Mouse (Mus musculus) limb, embryonic 11.5 days (tissue): ENCODE results near the gene Bbc3. TPM values are rescaled to one million over a fixed set of nuclear protein-coding genes. Genes with fewer than 3 reads are reported as not detected.
A peak's percentile ranks its signal among the peaks of the same experiment; 100 is the strongest.

Experiments used
- ATAC-seq: fragments of 200-750 bp; cut with Nextera tagmentation; 2 replicates; pipeline ENCODE4 v1.8.0; 2017; ENCODE audit warnings: low read depth; ENCODE audit not compliant: insufficient number of reproducible peaks, low FRiP score, low TSS enrichment
- DNase-seq: peaks from one replicate; pipeline ENCODE4 v3.0.0-alpha.2; 2015; ENCODE audit warnings: low spot score
- H3K27ac ChIP-seq: fragments of 300-500 bp; sonication (generic); replicated peaks from 2 replicates; pipeline ENCODE4 v1.5.1; 2014; ENCODE audit warnings: low read depth, mild to moderate bottlenecking, low read length
- H3K27me3 ChIP-seq: fragments of 300-500 bp; sonication (generic); 2 replicates; pipeline ENCODE4 v1.6.1; 2014; ENCODE audit warnings: mild to moderate bottlenecking, low read length, mixed read lengths; ENCODE audit not compliant: control insufficient read depth, insufficient read depth
- H3K36me3 ChIP-seq: fragments of 300-500 bp; sonication (generic); 2 replicates; pipeline ENCODE4 v1.6.1; 2014; ENCODE audit warnings: mild to moderate bottlenecking, low read length, moderate library complexity, mixed read lengths; ENCODE audit not compliant: control insufficient read depth, insufficient read depth
- H3K4me1 ChIP-seq: fragments of 300-500 bp; sonication (generic); 2 replicates; pipeline ENCODE4 v1.6.1; 2014; ENCODE audit warnings: low read length, mixed read lengths; ENCODE audit not compliant: control insufficient read depth, insufficient read depth
- H3K4me2 ChIP-seq: fragments of 300-500 bp; sonication (generic); 2 replicates; pipeline ENCODE4 v1.6.1; 2014; ENCODE audit warnings: low read depth, mild to moderate bottlenecking, moderate library complexity; ENCODE audit not compliant: severe bottlenecking
- H3K4me3 ChIP-seq: fragments of 300-500 bp; sonication (generic); 2 replicates; pipeline ENCODE4 v1.5.1; 2014; ENCODE audit warnings: low read depth, low read length
- H3K9ac ChIP-seq: fragments of 300-500 bp; sonication (generic); 2 replicates; pipeline ENCODE4 v1.6.1; 2014; ENCODE audit warnings: mild to moderate bottlenecking, low read length
- H3K9me3 ChIP-seq: fragments of 300-500 bp; sonication (generic); 2 replicates; pipeline ENCODE4 v1.6.1; 2016; ENCODE audit warnings: low read length; ENCODE audit not compliant: control insufficient read depth
- WGBS: fragments of 180-500 bp; shearing (Covaris S2); extraction: QIAGEN DNeasy Blood & Tissue Kit; methylation state at CpG from one replicate; pipeline ENCODE4 v1.1.7; 2014; 5-methylcytosine and 5-hydroxymethylcytosine counted together
- polyA plus RNA-seq: library from polyadenylated mRNA; unstranded; fragments of >200 nt; fragmentation: Nextera tagmentation; extraction: Ambion mirVana; gene quantifications from 2 replicates; pipeline ENCODE4 v1.2.1, GENCODE M21; 2014

Bbc3 gene
- polyA plus RNA-seq, 1 experiment from 2014 or later: 6.8 TPM

DNA sequence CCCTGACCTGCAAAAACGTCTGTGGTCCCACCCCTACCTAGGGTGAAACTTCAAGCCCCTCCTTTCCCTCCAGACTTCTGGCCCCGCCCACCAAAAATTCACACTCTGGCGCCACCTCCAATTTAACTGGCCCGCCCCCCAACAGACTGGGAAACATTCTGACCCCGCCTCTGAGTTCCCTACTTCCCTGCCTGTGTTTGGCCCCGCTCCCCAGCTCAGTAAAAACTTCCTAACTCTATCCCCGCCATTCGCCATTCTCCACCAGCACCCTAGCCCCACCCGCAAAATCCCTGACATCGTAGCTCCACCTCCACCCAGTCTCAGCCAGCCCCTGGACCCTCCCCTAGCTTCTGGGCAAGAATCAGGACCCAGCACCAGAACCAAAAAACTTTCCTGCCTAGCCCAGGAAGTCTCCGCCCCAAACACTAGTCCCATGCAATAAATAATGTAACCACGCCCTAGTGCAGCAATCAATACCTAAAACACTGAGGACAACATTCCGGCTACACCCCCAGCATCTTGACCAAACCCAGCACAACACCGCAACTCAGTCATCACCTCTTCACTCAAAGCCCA, 22.7 kb upstream of the Bbc3 start:
- H3K27me3 ChIP-seq: no peaks in the 10 kb centered on the region
- peaks cover 10% of the 10 kb centered on the region; the same call in 1 of the 2 replicates for H3K36me3 ChIP-seq
- H3K9me3 ChIP-seq: no peaks in the 10 kb centered on the region
- DNase-seq (peak; percentile 66), ATAC-seq (peak; percentile 70)
- H3K4me1 ChIP-seq: 0 out of 2 replicates have a peak, but pooled peaks cover 5% of the 10 kb centered on the region
- 0 out of 2 replicates have a peak overlapping the region, but pooled peaks have one; percentile 14 for H3K27ac ChIP-seq
- H3K4me2 ChIP-seq: peak overlapping the region; percentile 53
- WGBS: 1% methylated on average over 14 of the region's 14 CpGs
- no peak overlapping the region for H3K9ac ChIP-seq
- peak overlapping the region; percentile 73 for H3K4me3 ChIP-seq

GRCm38 (mm10) chr7:16286026-16286961, 21.9 kb upstream of the Bbc3 start, which contains the start of gene Ccdc9:
Ccdc9 (minus strand) TSS chr7:16286795.
- Histone ChIP-seq H3K4me3 (peak within 1 kb of the TSS; percentile 73), H3K9me3 (no peaks in the 10 kb centered on the region), H3K9ac (peak within 1 kb of the TSS; percentile 74), H3K4me2 (peak within 1 kb of the TSS; percentile 53), H3K27ac (peak within 1 kb of the TSS; percentile 90), H3K27me3 (no peaks in the 10 kb centered on the region), H3K36me3 (peaks cover 6% of the 10 kb centered on the region; the same call in 1 of the 2 replicates), H3K4me1 (0 out of 2 replicates have a peak, but pooled peaks cover 5% of the 10 kb centered on the region)
- DNase-seq: peak; percentile 100
- ATAC-seq: peak; percentile 93
- WGBS: under 1% methylated on average over 70 of the region's 70 CpGs

GRCm38 (mm10) chr7:16287016-16287415, 21.2 kb upstream of the Bbc3 start:
- ATAC-seq: no peak
- H3K4me1 ChIP-seq: 0 out of 2 replicates have a peak, but pooled peaks cover 5% of the 10 kb centered on the region
- WGBS: 80% methylated on average over 2 of the region's 2 CpGs
- peak overlapping the region; percentile 53 for H3K4me2 ChIP-seq
- H3K36me3 ChIP-seq: peaks cover 6% of the 10 kb centered on the region; the same call in 1 of the 2 replicates
- peak overlapping the region; percentile 90; the same call in 1 of the 2 replicates for H3K27ac ChIP-seq
- H3K9me3 ChIP-seq: no peaks in the 10 kb centered on the region
- no peak for DNase-seq
- H3K27me3 ChIP-seq: no peaks in the 10 kb centered on the region
- H3K4me3 ChIP-seq: peak overlapping the region; percentile 73
- peak overlapping the region; percentile 74; the same call in 1 of the 2 replicates for H3K9ac ChIP-seq

GRCm38 (mm10) chr7:16287791-16288190, 20.4 kb upstream of the Bbc3 start:
- Histone ChIP-seq H3K27ac (no peak overlapping the region), H3K4me3 (no peak overlapping the region), H3K4me2 (no peak overlapping the region), H3K27me3 (no peaks in the 10 kb centered on the region), H3K4me1 (0 out of 2 replicates have a peak, but pooled peaks cover 5% of the 10 kb centered on the region), H3K9me3 (no peaks in the 10 kb centered on the region), H3K9ac (no peak overlapping the region), H3K36me3 (peaks cover 2% of the 10 kb centered on the region; the same call in 1 of the 2 replicates)
- no peak for DNase-seq
- no peak for ATAC-seq
- 84% methylated on average over 1 of the region's 1 CpGs for WGBS

GRCm38 (mm10) chr7:16294346-16294745, 13.8 kb upstream of the Bbc3 start:
- Histone ChIP-seq H3K4me1 (peaks cover 20% of the 10 kb centered on the region), H3K9ac (no peak overlapping the region), H3K9me3 (no peaks in the 10 kb centered on the region), H3K27me3 (no peaks in the 10 kb centered on the region), H3K4me2 (peak overlapping the region; percentile 92; the same call in 1 of the 2 replicates), H3K27ac (no peak overlapping the region), H3K4me3 (peak overlapping the region; percentile 40; the same call in 1 of the 2 replicates), H3K36me3 (no peaks in the 10 kb centered on the region)
- DNase-seq (peak; percentile 51), ATAC-seq (no peak)
- WGBS: 31% methylated on average over 4 of the region's 4 CpGs

DNA sequence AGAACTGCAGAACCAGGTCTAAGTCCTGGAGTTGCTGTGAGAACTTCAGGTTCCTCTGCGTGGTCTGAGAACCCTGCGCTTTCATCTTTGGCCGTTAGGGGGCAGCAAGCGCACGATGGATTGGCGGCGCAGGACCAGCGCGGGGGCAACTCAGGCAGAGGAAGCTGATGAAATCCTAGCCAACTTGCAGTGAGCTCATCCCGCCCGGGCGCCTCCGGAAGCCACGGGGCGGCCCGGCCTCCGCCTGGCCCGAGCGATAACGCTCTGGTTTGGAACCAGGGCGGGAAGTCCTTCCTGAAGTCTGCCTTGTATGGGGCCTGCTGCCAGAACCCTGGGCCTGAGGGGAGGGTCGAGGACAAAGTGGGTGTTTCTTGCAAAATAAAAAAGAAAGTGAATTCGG, 13.4 kb upstream of the Bbc3 start:
- H3K27me3 ChIP-seq: no peaks in the 10 kb centered on the region
- H3K4me1 ChIP-seq: peaks cover 20% of the 10 kb centered on the region
- H3K9me3 ChIP-seq: no peaks in the 10 kb centered on the region; the same call in 1 of the 2 replicates
- peak; percentile 68 for ATAC-seq
- H3K9ac ChIP-seq: peak overlapping the region; percentile 53
- WGBS: 0% methylated on average over 23 of the region's 23 CpGs
- peak; percentile 98 for DNase-seq
- H3K36me3 ChIP-seq: no peaks in the 10 kb centered on the region
- peak overlapping the region; percentile 92 for H3K4me2 ChIP-seq
- H3K4me3 ChIP-seq: peak overlapping the region; percentile 40
- H3K27ac ChIP-seq: peak overlapping the region; percentile 84

DNA sequence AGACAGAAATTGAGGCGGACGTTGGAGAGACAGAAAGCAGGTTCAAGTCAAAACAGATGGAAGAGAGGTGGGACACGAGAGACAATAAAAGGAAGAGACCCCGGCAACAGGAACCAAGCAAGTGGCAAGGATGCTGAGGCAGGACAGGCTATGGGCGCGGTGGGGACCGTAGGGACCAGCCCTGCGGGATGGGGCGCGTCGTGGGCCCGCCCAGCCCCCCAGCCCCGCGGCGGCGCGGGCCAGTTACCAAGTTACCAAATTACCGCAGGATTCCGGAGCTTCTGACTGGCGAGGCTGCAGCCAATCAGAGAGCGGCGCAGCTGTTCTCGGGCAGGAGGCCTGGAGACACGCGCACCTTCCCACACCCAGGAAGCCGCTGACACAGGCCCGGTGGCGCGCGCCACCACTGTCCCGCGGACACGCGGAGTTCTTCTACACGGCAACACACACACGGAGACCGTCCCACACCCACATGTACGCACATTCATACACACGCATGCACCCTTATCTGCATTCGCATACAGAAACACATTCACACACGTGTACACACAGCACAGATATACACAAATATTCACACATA, 12.8 kb upstream of the Bbc3 start:
- no peaks in the 10 kb centered on the region for H3K36me3 ChIP-seq
- H3K4me3 ChIP-seq: peak overlapping the region; percentile 40
- H3K27ac ChIP-seq: peak overlapping the region; percentile 84
- WGBS: 2% methylated on average over 41 of the region's 41 CpGs
- peak overlapping the region; percentile 53 for H3K9ac ChIP-seq
- DNase-seq (peak; percentile 79), ATAC-seq (peak; percentile 19)
- peaks cover 22% of the 10 kb centered on the region for H3K4me1 ChIP-seq
- no peaks in the 10 kb centered on the region; the same call in 1 of the 2 replicates for H3K9me3 ChIP-seq
- peak overlapping the region; percentile 92 for H3K4me2 ChIP-seq
- no peaks in the 10 kb centered on the region for H3K27me3 ChIP-seq

GRCm38 (mm10) chr7:16296146-16296545, 12.0 kb upstream of the Bbc3 start:
- no peak for ATAC-seq
- peak overlapping the region; percentile 59; the same call in 1 of the 2 replicates for H3K4me2 ChIP-seq
- H3K4me3 ChIP-seq: no peak overlapping the region; the same call in 1 of the 2 replicates
- WGBS: 40% methylated on average over 2 of the region's 2 CpGs
- peak overlapping the region; percentile 68; the same call in 1 of the 2 replicates for H3K27ac ChIP-seq
- no peak for DNase-seq
- H3K9me3 ChIP-seq: no peaks in the 10 kb centered on the region; the same call in 1 of the 2 replicates
- H3K4me1 ChIP-seq: peaks cover 22% of the 10 kb centered on the region
- no peak overlapping the region for H3K9ac ChIP-seq
- H3K27me3 ChIP-seq: no peaks in the 10 kb centered on the region
- no peaks in the 10 kb centered on the region for H3K36me3 ChIP-seq
